Comparison of ENCODE assay signal across 21 mouse cellular contexts in the genomic region with DNA sequence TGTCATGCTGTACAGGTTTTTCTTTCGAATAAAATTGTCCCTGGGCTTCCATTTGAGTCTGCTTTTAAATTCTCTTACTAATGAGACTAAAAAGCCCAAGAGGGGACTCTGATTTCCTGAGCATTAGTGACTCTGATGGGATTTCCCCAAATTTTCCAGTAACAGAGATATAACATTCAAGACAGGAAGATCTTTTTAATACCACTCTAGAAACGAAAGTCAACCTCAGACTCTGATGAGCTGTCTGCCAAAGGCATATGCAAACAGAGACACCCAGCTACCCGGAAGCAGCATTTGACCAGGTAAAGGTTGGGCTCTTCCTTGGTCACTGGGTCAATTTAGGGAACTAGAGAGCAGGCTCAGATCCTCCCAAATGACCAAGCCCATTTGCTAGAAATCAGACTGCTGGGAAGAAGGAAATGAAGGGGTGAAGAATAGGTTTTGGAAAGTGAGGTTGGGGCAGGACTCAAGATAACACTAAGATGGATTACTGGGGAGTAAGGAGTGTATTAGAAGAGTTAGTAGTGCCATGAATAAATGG. TPM values are rescaled to one million over a fixed set of nuclear protein-coding genes. Genes with fewer than 3 reads are reported as not detected.
A peak's percentile ranks its signal among the peaks of the same experiment; 100 is the strongest.
DNase-seq lines count a peak whose midpoint lies in the region; ATAC-seq and TF ChIP-seq lines count a peak whose summit lies in the region.
"Had no signal": no experiment of that assay in that cellular context is flagged by ENCODE, and none has a peak within 500 bp of the region (broad histone marks: within the 10 kb centered on the region; RNA-seq: fewer than 3 reads in every experiment).

No protein-coding gene starts in this region.

- no peaks in the 10 kb centered on the region for H3K9me3 ChIP-seq in midbrain, embryonic 15.5 days
- H3K9me3 ChIP-seq: embryonic facial prominence, embryonic 12.5 days had no signal

- peak overlapping the region; percentile 48 for H3K4me3 ChIP-seq in spleen, adult 2 months (ENCODE audit: extremely low read depth, insufficient read depth, insufficient read length)
- H3K4me3 ChIP-seq in midbrain, embryonic 15.5 days, result no peak overlapping the region
- H3K4me3 ChIP-seq: embryonic facial prominence, embryonic 12.5 days; erythroblast, embryonic 14.5 days had no signal

- peak; percentile 39 for DNase-seq in spleen, adult 2 months (ENCODE audit: low read depth in 1 of 2, low spot score in 2 of 2)
- DNase-seq in spleen, postnatal 10 days (ENCODE audit: low spot score in 2 of 2), result no peak
- peak; percentile 70 for DNase-seq in CD4-positive, CD25-positive, alpha-beta regulatory T cell, adult 2 months (ENCODE audit: low read depth, low spot score)
- DNase-seq in splenic B cell, adult 2 months (ENCODE audit: low read depth, low spot score), result peak; percentile 61
- no peak for DNase-seq in lung, adult 18-20 months
- no peak for DNase-seq in left cerebral cortex, adult 11 months (ENCODE audit: low spot score)
- DNase-seq: adrenal gland, adult 8-10 months; cerebellum, adult 9-11 months; gastrocnemius, postnatal 14 days; heart, postnatal 36 days; layer of hippocampus, adult 9-11 months; lung, adult 2 months had no signal

- TF ChIP-seq CTCF in spleen, adult 2 months (IDR thresholded peaks at IDR 0.05; ENCODE audit: extremely low read depth, insufficient read depth, insufficient read length, insufficient replicate concordance), result no peak

- H3K27me3 ChIP-seq in spleen, adult 2 months (ENCODE audit: control insufficient read depth, insufficient read depth, low read length), result no peaks in the 10 kb centered on the region
- no peaks in the 10 kb centered on the region for H3K27me3 ChIP-seq in splenic B cell, adult 2 months (ENCODE audit: control insufficient read depth, insufficient read depth, low read length, poor library complexity, severe bottlenecking)
- no peaks in the 10 kb centered on the region for H3K27me3 ChIP-seq in midbrain, embryonic 15.5 days (replicated peaks)
- H3K27me3 ChIP-seq: embryonic facial prominence, embryonic 12.5 days had no signal

- no peak for TF ChIP-seq POLR2A in spleen, adult 2 months (IDR thresholded peaks at IDR 0.05; ENCODE audit: low read depth, low read length)

- WGBS in spleen, adult 2 months, result 20% methylated on average over 3 of the region's 3 CpGs
- WGBS in midbrain, embryonic 15.5 days, result 79% methylated on average over 3 of the region's 3 CpGs

- H3K4me1 ChIP-seq in spleen, adult 2 months (ENCODE audit: control insufficient read depth, insufficient read depth, insufficient read length), result peaks cover 12% of the 10 kb centered on the region; the same call in 1 of the 2 replicates
- H3K4me1 ChIP-seq in midbrain, embryonic 15.5 days, result no peaks in the 10 kb centered on the region
- H3K4me1 ChIP-seq: embryonic facial prominence, embryonic 12.5 days had no signal

- no peak overlapping the region for H3K9ac ChIP-seq in midbrain, embryonic 15.5 days
- H3K9ac ChIP-seq: embryonic facial prominence, embryonic 12.5 days; hindbrain, embryonic 14.5 days had no signal

- H3K27ac ChIP-seq in spleen, adult 2 months (ENCODE audit: insufficient read depth, low read length), result peak overlapping the region; percentile 95
- H3K27ac ChIP-seq in midbrain, embryonic 15.5 days, result no peak overlapping the region
- H3K27ac ChIP-seq: embryonic facial prominence, embryonic 12.5 days; hindbrain, embryonic 14.5 days had no signal

- no peaks in the 10 kb centered on the region for H3K36me3 ChIP-seq in spleen, adult 2 months (ENCODE audit: control insufficient read depth, insufficient read depth, low read length)
- H3K36me3 ChIP-seq in splenic B cell, adult 2 months (ENCODE audit: control insufficient read depth, insufficient read depth, low read length, poor library complexity, severe bottlenecking), result no peaks in the 10 kb centered on the region
- no peaks in the 10 kb centered on the region for H3K36me3 ChIP-seq in midbrain, embryonic 15.5 days (replicated peaks)
- H3K36me3 ChIP-seq: embryonic facial prominence, embryonic 12.5 days had no signal

- ATAC-seq in activated CD4-positive, CD25-positive, alpha-beta regulatory T cell, adult 4 months, result peak; percentile 68
- ATAC-seq in midbrain, embryonic 15.5 days (replicated peaks), result no peak
- ATAC-seq: forebrain, embryonic 14.5 days; intestine, embryonic 16.5 days had no signal

- H3K4me2 ChIP-seq in midbrain, embryonic 15.5 days, result no peak overlapping the region
- H3K4me2 ChIP-seq: embryonic facial prominence, embryonic 12.5 days; hindbrain, embryonic 14.5 days; liver, embryonic 11.5 days; midbrain, embryonic 11.5 days had no signal

RNA-seq across cellular contexts. Expression of a gene that starts 27.9 kb away (rescaled TPM):
- 0.82 and 1.3 TPM in 2 replicates for polyA plus RNA-seq in spleen, adult 2 months (2012; rRNA removed)
- polyA plus RNA-seq in activated CD4-positive, CD25-positive, alpha-beta regulatory T cell, adult 4 months (2017; shearing (Covaris generic)), result 1 to 10 TPM; 1.3 to 1.6 TPM
- polyA plus RNA-seq in midbrain, embryonic 15.5 days (2015; fragmentation: Nextera tagmentation; extraction: Ambion mirVana), result 33.4 and 36.0 TPM in 2 replicates
- polyA plus RNA-seq: erythroblast, embryonic 14.5 days had no signal

RNA-seq across cellular contexts. Expression of a gene that starts 47.3 kb away (rescaled TPM):
- polyA plus RNA-seq in spleen, adult 2 months (2012; rRNA removed), result 108 and 116 TPM in 2 replicates
- 100 to 1,000 TPM; 373 to 385 TPM for polyA plus RNA-seq in activated CD4-positive, CD25-positive, alpha-beta regulatory T cell, adult 4 months (2017; shearing (Covaris generic))
- 66.9 and 69.4 TPM in 2 replicates for polyA plus RNA-seq in midbrain, embryonic 15.5 days (2015; fragmentation: Nextera tagmentation; extraction: Ambion mirVana)

Comparison
In these comparisons a context has a peak if more than half of its experiments do, and no peak if none do; other contexts are left out.
1. DNase-seq: peak in spleen, adult 2 months (2 of 2), CD4-positive, CD25-positive, alpha-beta regulatory T cell, adult 2 months (single experiment) and splenic B cell, adult 2 months (single experiment); none in spleen, postnatal 10 days (0 of 2), lung, adult 18-20 months (0 of 2) and left cerebral cortex, adult 11 months (single experiment).
2. RNA of a gene that starts 27.9 kb away (polyA plus RNA-seq): 33.4 to 36.0 TPM in midbrain, embryonic 15.5 days; 1.3 to 1.6 TPM in activated CD4-positive, CD25-positive, alpha-beta regulatory T cell, adult 4 months and 0.82 to 1.3 TPM in spleen, adult 2 months; every median in the first group is over 10 times any median in the second.